Mouse (Mus musculus) ES-CJ7 (cell line): ENCODE measurements at regions not wholly inside any gene's neighbourhood (a gene's known extent, or its start where the extent isn't known, plus 50 kb on each side); places are given as distances from the start of the nearest gene placed in this dataset.

Source experiments
- DNase-seq: peaks from one replicate; pipeline ENCODE4 v3.0.0; 2011; ENCODE audit warnings: low read depth, low spot score

- DNase-seq, result no peak
Measured at GRCm38 (mm10) chr17:51397973-51398372, 218.8 kb upstream of the Tbc1d5 start.

- no peak for DNase-seq
Measured at GRCm38 (mm10) chr17:51393771-51394221, 214.6 kb upstream of the Tbc1d5 start.

- DNase-seq, result no peak
Measured at GRCm38 (mm10) chr17:51391871-51392270, 212.7 kb upstream of the Tbc1d5 start.

- peak; percentile 51 for DNase-seq
Measured at GRCm38 (mm10) chr17:51382552-51382951, 203.4 kb upstream of the Tbc1d5 start.

GRCm38 (mm10) chr17:51371937-51372479 is 192.9 kb upstream of the Tbc1d5 start:
- DNase-seq, result no peak

- no peak for DNase-seq
Measured at GRCm38 (mm10) chr17:51370990-51371389, 191.8 kb upstream of the Tbc1d5 start.

- DNase-seq, result no peak
Measured at GRCm38 (mm10) chr17:51370085-51370484, 190.9 kb upstream of the Tbc1d5 start.

GRCm38 (mm10) chr17:51362801-51363200 is 183.6 kb upstream of the Tbc1d5 start:
- no peak for DNase-seq

- DNase-seq, result no peak
Measured at GRCm38 (mm10) chr17:51362271-51362670, 183.1 kb upstream of the Tbc1d5 start.

- no peak for DNase-seq
Measured at GRCm38 (mm10) chr17:51358362-51358739, 179.2 kb upstream of the Tbc1d5 start.

- no peak for DNase-seq
Measured at GRCm38 (mm10) chr17:51357690-51358361, 178.7 kb upstream of the Tbc1d5 start.

- no peak for DNase-seq
Measured at GRCm38 (mm10) chr17:51356447-51356846, 177.3 kb upstream of the Tbc1d5 start.

GRCm38 (mm10) chr17:51321868-51322267 is 142.7 kb upstream of the Tbc1d5 start:
- no peak for DNase-seq

- no peak for DNase-seq
Measured at GRCm38 (mm10) chr17:51321025-51321424, 141.9 kb upstream of the Tbc1d5 start.

- peak; percentile 56 for DNase-seq
Measured at GRCm38 (mm10) chr17:51304964-51305363, 125.8 kb upstream of the Tbc1d5 start.

- DNase-seq, result no peak
Measured at GRCm38 (mm10) chr17:51290741-51291140, 111.6 kb upstream of the Tbc1d5 start.

GRCm38 (mm10) chr17:51288751-51289150 is 109.6 kb upstream of the Tbc1d5 start:
- no peak for DNase-seq

GRCm38 (mm10) chr17:51287878-51288277 is 108.7 kb upstream of the Tbc1d5 start:
- no peak for DNase-seq

GRCm38 (mm10) chr17:51285362-51285761 is 106.2 kb upstream of the Tbc1d5 start:
- no peak for DNase-seq

GRCm38 (mm10) chr17:51278771-51279170 is 99.6 kb upstream of the Tbc1d5 start:
- DNase-seq, result no peak

- DNase-seq, result no peak
Measured at GRCm38 (mm10) chr17:51278094-51278493, 98.9 kb upstream of the Tbc1d5 start.

- DNase-seq, result no peak
Measured at GRCm38 (mm10) chr17:51277161-51277560, 98.0 kb upstream of the Tbc1d5 start.

- no peak for DNase-seq
Measured at GRCm38 (mm10) chr17:51272025-51272424, 92.9 kb upstream of the Tbc1d5 start.

- DNase-seq, result no peak
Measured at GRCm38 (mm10) chr17:51262946-51263345, 83.8 kb upstream of the Tbc1d5 start.
